Comparison of ENCODE assay signal across 8 mouse cellular contexts in the genomic region with DNA sequence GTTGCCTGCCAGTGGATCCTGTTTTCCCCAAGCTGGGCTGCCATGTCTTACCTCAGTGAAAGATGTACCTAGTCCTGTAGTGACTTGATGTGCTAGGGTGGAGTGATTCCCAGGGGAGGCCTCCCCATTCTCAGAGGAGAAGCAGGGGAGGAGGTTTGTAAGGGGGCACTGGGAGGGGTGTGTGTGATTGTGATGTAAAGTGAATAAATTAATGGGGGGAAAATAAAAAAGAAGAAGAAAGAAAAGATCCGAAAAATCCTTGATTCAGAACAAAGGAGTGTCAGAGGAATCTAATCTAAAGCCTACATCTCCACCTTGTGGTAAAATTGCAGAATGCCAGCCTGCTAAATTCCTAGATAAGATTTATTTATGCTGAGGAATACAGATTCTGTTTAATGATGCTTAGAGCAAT. TPM values are rescaled to one million over a fixed set of nuclear protein-coding genes. Genes with fewer than 3 reads are reported as not detected.
DNase-seq lines count a peak whose midpoint lies in the region; ATAC-seq lines count a peak whose summit lies in the region.

No protein-coding gene starts in this region.

- H3K27me3 ChIP-seq in forebrain, embryonic 12.5 days = no peaks in the 10 kb centered on the region
- H3K27me3 ChIP-seq in intestine, embryonic 15.5 days (replicated peaks) = no peaks in the 10 kb centered on the region

- H3K9ac ChIP-seq in forebrain, embryonic 12.5 days = peak overlapping the region; percentile 47; the same call in 1 of the 2 replicates
- no peak overlapping the region for H3K9ac ChIP-seq in intestine, embryonic 15.5 days

- H3K4me3 ChIP-seq in forebrain, embryonic 12.5 days (replicated peaks) = no peak overlapping the region
- H3K4me3 ChIP-seq in intestine, embryonic 15.5 days (replicated peaks) = no peak overlapping the region

- H3K27ac ChIP-seq in forebrain, embryonic 12.5 days = peak overlapping the region; percentile 50; the same call in 1 of the 2 replicates
- H3K27ac ChIP-seq in intestine, embryonic 15.5 days = no peak overlapping the region

- H3K4me2 ChIP-seq in forebrain, embryonic 12.5 days = no peak overlapping the region
- H3K4me2 ChIP-seq in intestine, embryonic 15.5 days (replicated peaks) = no peak overlapping the region

- ATAC-seq in activated CD4-positive, CD25-positive, alpha-beta regulatory T cell, adult 4 months = peak; percentile 32
- peak; percentile 55; the same call in 1 of the 2 replicates for ATAC-seq in forebrain, embryonic 12.5 days (ENCODE audit: low FRiP score)
- 0 out of 2 replicates have a peak, but pooled peaks have one; percentile 43 for ATAC-seq in intestine, embryonic 15.5 days

- 0 out of 2 replicates have a peak, but pooled peaks cover 4% of the 10 kb centered on the region for H3K4me1 ChIP-seq in forebrain, embryonic 12.5 days
- no peaks in the 10 kb centered on the region for H3K4me1 ChIP-seq in intestine, embryonic 15.5 days (replicated peaks)

- 3% methylated on average over 1 of the region's 1 CpGs for WGBS in forebrain, embryonic 12.5 days
- WGBS in intestine, embryonic 15.5 days = 7% methylated on average over 1 of the region's 1 CpGs

- no peaks in the 10 kb centered on the region for H3K36me3 ChIP-seq in forebrain, embryonic 12.5 days (replicated peaks)
- H3K36me3 ChIP-seq in intestine, embryonic 15.5 days = no peaks in the 10 kb centered on the region

- peak; percentile 35 to 52 for DNase-seq in right cerebral cortex, adult 2 months (ENCODE audit: low spot score in 2 of 2)
- DNase-seq in right cerebral cortex, postnatal 14 days = no peak
- DNase-seq in mesoderm, embryonic 11.5 days (ENCODE audit: low read depth, low spot score) = peak; percentile 63
- DNase-seq in thymus, postnatal 0 days (ENCODE audit: low spot score) = peak; percentile 63
- no peak for DNase-seq in urinary bladder, postnatal 10 days (ENCODE audit: low spot score)

- H3K9me3 ChIP-seq in forebrain, embryonic 12.5 days = no peaks in the 10 kb centered on the region
- no peaks in the 10 kb centered on the region for H3K9me3 ChIP-seq in intestine, embryonic 15.5 days

RNA-seq across cellular contexts. Expression of a gene that starts 24.9 kb away (rescaled TPM):
- polyA plus RNA-seq in activated CD4-positive, CD25-positive, alpha-beta regulatory T cell, adult 4 months (2017; shearing (Covaris generic)) = 10 to 100 TPM; 14.7 to 18.8 TPM
- 76.6 and 92.6 TPM in 2 replicates for polyA plus RNA-seq in forebrain, embryonic 12.5 days (2016; fragmentation: Nextera tagmentation; extraction: Ambion mirVana)
- polyA plus RNA-seq in intestine, embryonic 15.5 days (2015; fragmentation: Nextera tagmentation; extraction: Ambion mirVana) = 43.8 and 44.4 TPM in 2 replicates
- polyA plus RNA-seq in thymus, postnatal 0 days (2015; fragmentation: Nextera tagmentation; extraction: Ambion mirVana) = 37.9 and 38.5 TPM in 2 replicates

RNA-seq across cellular contexts. Expression of a gene that starts 38.0 kb away (rescaled TPM):
- 100 to 1,000 TPM; 207 to 260 TPM for polyA plus RNA-seq in activated CD4-positive, CD25-positive, alpha-beta regulatory T cell, adult 4 months (2017; shearing (Covaris generic))
- polyA plus RNA-seq in forebrain, embryonic 12.5 days (2016; fragmentation: Nextera tagmentation; extraction: Ambion mirVana) = 213 and 225 TPM in 2 replicates
- polyA plus RNA-seq in intestine, embryonic 15.5 days (2015; fragmentation: Nextera tagmentation; extraction: Ambion mirVana) = 190 and 217 TPM in 2 replicates
- polyA plus RNA-seq in thymus, postnatal 0 days (2015; fragmentation: Nextera tagmentation; extraction: Ambion mirVana) = 246 and 259 TPM in 2 replicates

RNA-seq across cellular contexts. Expression of a gene that starts 41.0 kb away (rescaled TPM):
- 10 to 100 TPM; 71.2 to 78.9 TPM for polyA plus RNA-seq in activated CD4-positive, CD25-positive, alpha-beta regulatory T cell, adult 4 months (2017; shearing (Covaris generic))
- 113 and 119 TPM in 2 replicates for polyA plus RNA-seq in forebrain, embryonic 12.5 days (2016; fragmentation: Nextera tagmentation; extraction: Ambion mirVana)
- 190 and 207 TPM in 2 replicates for polyA plus RNA-seq in intestine, embryonic 15.5 days (2015; fragmentation: Nextera tagmentation; extraction: Ambion mirVana)
- 95.4 and 104 TPM in 2 replicates for polyA plus RNA-seq in thymus, postnatal 0 days (2015; fragmentation: Nextera tagmentation; extraction: Ambion mirVana)

RNA-seq across cellular contexts. Expression of a gene that starts 52.9 kb away (rescaled TPM):
- 10 to 100 TPM; 14.5 to 15.9 TPM for polyA plus RNA-seq in activated CD4-positive, CD25-positive, alpha-beta regulatory T cell, adult 4 months (2017; shearing (Covaris generic))
- polyA plus RNA-seq in forebrain, embryonic 12.5 days (2016; fragmentation: Nextera tagmentation; extraction: Ambion mirVana) = 57.7 and 60.2 TPM in 2 replicates
- 41.8 and 45.7 TPM in 2 replicates for polyA plus RNA-seq in intestine, embryonic 15.5 days (2015; fragmentation: Nextera tagmentation; extraction: Ambion mirVana)
- 37.8 and 38.6 TPM in 2 replicates for polyA plus RNA-seq in thymus, postnatal 0 days (2015; fragmentation: Nextera tagmentation; extraction: Ambion mirVana)

RNA-seq across cellular contexts. Expression of a gene that starts 56.6 kb away (rescaled TPM):
- under 1 TPM; 0.80 to 0.98 TPM for polyA plus RNA-seq in activated CD4-positive, CD25-positive, alpha-beta regulatory T cell, adult 4 months (2017; shearing (Covaris generic))
- 0.31 and 0.52 TPM in 2 replicates for polyA plus RNA-seq in forebrain, embryonic 12.5 days (2016; fragmentation: Nextera tagmentation; extraction: Ambion mirVana)
- polyA plus RNA-seq in intestine, embryonic 15.5 days (2015; fragmentation: Nextera tagmentation; extraction: Ambion mirVana) = 0.75 and 1.8 TPM in 2 replicates
- polyA plus RNA-seq in thymus, postnatal 0 days (2015; fragmentation: Nextera tagmentation; extraction: Ambion mirVana) = 1.2 TPM in 2 replicates

Comparison
In these comparisons a context has a peak if more than half of its experiments do, and no peak if none do; other contexts are left out.
1. DNase-seq: peak in right cerebral cortex, adult 2 months (2 of 2), mesoderm, embryonic 11.5 days (single experiment) and thymus, postnatal 0 days (single experiment); none in right cerebral cortex, postnatal 14 days (single experiment) and urinary bladder, postnatal 10 days (single experiment).
2. Peak in every context shown above with its lines, with median percentiles within 50 percentile points of each other: ATAC-seq.